Mouse (Mus musculus): ENCODE data around the gene Skint8. TPM values are rescaled to one million over a fixed set of nuclear protein-coding genes. Genes with fewer than 3 reads are reported as not detected.

Skint8 gene
- total RNA-seq, 1 experiment: not detected

DNA sequence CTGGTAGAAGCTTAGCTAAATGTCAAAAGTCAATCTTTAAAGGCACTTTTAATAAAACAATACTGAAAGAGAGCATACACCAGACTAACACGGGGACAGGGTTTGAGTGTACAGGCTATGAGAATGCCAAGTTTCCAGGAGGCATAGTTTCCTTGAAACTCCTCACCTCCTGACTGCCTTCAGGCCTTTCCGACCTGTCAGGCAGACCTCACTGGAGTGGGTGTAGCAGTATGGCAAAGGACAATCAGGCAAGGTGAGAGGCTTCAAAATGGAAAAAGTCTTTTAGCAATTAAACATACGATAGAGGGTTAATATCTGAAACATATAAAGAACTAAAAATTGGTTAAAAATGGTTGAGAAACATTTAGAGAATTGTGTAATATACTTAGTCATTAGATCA is 44.5 kb downstream of the Skint8 start:
- no peak overlapping the region for H3K9ac ChIP-seq (ENCODE audit: insufficient read depth, low read depth, low read length, poor library complexity, severe bottlenecking)
- no peaks in the 10 kb centered on the region for H3K36me3 ChIP-seq (ENCODE audit: control insufficient read depth, insufficient read depth, low read length, poor library complexity, severe bottlenecking)
- H3K4me1 ChIP-seq (ENCODE audit: control insufficient read depth in 2 of 2, insufficient read depth in 2 of 2, low read length in 2 of 2, poor library complexity in 1 of 2): no peaks in the 10 kb centered on the region
- in situ Hi-C loops (cut with MboI; ENCODE audit: low sequenced_read_pairs in 2 of 2, unreplicated experiment in 2 of 2): no loop called here
- H3K4me3 ChIP-seq (ENCODE audit: insufficient read depth in 1 of 2, low read depth in 1 of 2, low read length in 2 of 2, poor library complexity in 1 of 2, severe bottlenecking in 1 of 2): no peak overlapping the region
- no peaks in the 10 kb centered on the region for H3K9me3 ChIP-seq (ENCODE audit: control insufficient read depth, insufficient read depth, low read depth, low read length)
- no peak for TF ChIP-seq ZC3H11A (IDR thresholded peaks at IDR 0.05; ENCODE audit: borderline replicate concordance, low read depth, low read length)
- TF ChIP-seq MAFK (IDR thresholded peaks at IDR 0.05; ENCODE audit: insufficient read depth, low read depth, low read length): no peak
- TF ChIP-seq ZNF384 (IDR thresholded peaks at IDR 0.05; ENCODE audit: low read depth, low read length): no peak
- no peak for TF ChIP-seq HCFC1 (IDR thresholded peaks at IDR 0.05; ENCODE audit: borderline replicate concordance, insufficient read depth, low read length)
- TF ChIP-seq CHD2 (IDR thresholded peaks at IDR 0.05; ENCODE audit: low read depth, low read length): no peak
- DNase-seq (ENCODE audit: low read depth, low spot score): no peak
- H3K27ac ChIP-seq (ENCODE audit: insufficient read depth, low read depth, low read length, poor library complexity, severe bottlenecking): no peak overlapping the region

DNA sequence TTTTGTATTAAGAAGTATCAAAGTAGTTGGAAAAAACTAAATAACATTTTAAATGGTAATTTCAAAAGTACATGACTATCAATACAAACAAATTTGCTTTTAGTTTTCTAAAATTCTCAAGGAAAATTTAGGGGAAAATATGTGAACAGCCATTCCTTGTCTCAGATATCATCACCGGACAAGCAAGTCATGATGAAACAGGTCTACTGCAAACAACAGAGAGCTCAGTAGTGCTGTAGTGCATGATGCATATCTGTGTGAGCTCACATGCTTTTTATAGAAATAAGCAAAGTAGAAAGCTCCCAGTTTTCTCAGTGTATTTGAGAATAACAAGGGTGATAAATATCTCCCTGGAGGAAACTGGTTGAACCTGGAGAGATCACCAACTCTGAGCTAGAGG is 53.4 kb downstream of the Skint8 start, which contains the start of gene Skint7:
Gene Skint7, plus strand, starts transcription at position 301 of the 400 bp plus-strand sequence.
- no peaks in the 10 kb centered on the region for H3K9me3 ChIP-seq (ENCODE audit: control insufficient read depth, insufficient read depth, low read depth, low read length)
- H3K36me3 ChIP-seq (ENCODE audit: control insufficient read depth, insufficient read depth, low read length, poor library complexity, severe bottlenecking): no peaks in the 10 kb centered on the region
- H3K4me1 ChIP-seq (ENCODE audit: control insufficient read depth in 2 of 2, insufficient read depth in 2 of 2, low read length in 2 of 2, poor library complexity in 1 of 2): no peaks in the 10 kb centered on the region
- H3K27ac ChIP-seq (ENCODE audit: insufficient read depth, low read depth, low read length, poor library complexity, severe bottlenecking): no peak within 1 kb of the TSS
- no peak within 1 kb of the TSS for H3K4me3 ChIP-seq (ENCODE audit: insufficient read depth in 1 of 2, low read depth in 1 of 2, low read length in 2 of 2, poor library complexity in 1 of 2, severe bottlenecking in 1 of 2)
- no peak for TF ChIP-seq MAFK (IDR thresholded peaks at IDR 0.05; ENCODE audit: insufficient read depth, low read depth, low read length)
- no peak for TF ChIP-seq ZC3H11A (IDR thresholded peaks at IDR 0.05; ENCODE audit: borderline replicate concordance, low read depth, low read length)
- TF ChIP-seq HCFC1 (IDR thresholded peaks at IDR 0.05; ENCODE audit: borderline replicate concordance, insufficient read depth, low read length): no peak
- no peak for TF ChIP-seq ZNF384 (IDR thresholded peaks at IDR 0.05; ENCODE audit: low read depth, low read length)
- no peak for TF ChIP-seq CHD2 (IDR thresholded peaks at IDR 0.05; ENCODE audit: low read depth, low read length)
- no peak for DNase-seq (ENCODE audit: low read depth, low spot score)
- H3K9ac ChIP-seq (ENCODE audit: insufficient read depth, low read depth, low read length, poor library complexity, severe bottlenecking): no peak within 1 kb of the TSS
- in situ Hi-C loops (cut with MboI; ENCODE audit: low sequenced_read_pairs in 2 of 2, unreplicated experiment in 2 of 2): no loop called here

Other genes starting within 250 kb of the Skint8 start
- 8.1 and 9.0 TPM in 2 replicates for gene Spata6, start 199.4 kb upstream of the Skint8 start, total RNA-seq (2012; rRNA removed)
- not detected in 2 replicates for gene Slc5a9, start 16.5 kb upstream of the Skint8 start, total RNA-seq (2012; rRNA removed)
- not detected in 2 replicates for gene Skint7, start 53.5 kb downstream of the Skint8 start, total RNA-seq (2012; rRNA removed)
- gene Skint1, start 86.9 kb downstream of the Skint8 start, total RNA-seq (2012; rRNA removed): not detected in 2 replicates
- not detected in 2 replicates for gene Skint4, start 152.6 kb downstream of the Skint8 start, total RNA-seq (2012; rRNA removed)